Mouse (Mus musculus) thymus, adult 2 months (tissue): ENCODE measurements around the gene Cipc. TPM values are rescaled to one million over a fixed set of nuclear protein-coding genes. Genes with fewer than 3 reads are reported as not detected.

ENCODE experiments used
- DNase-seq: peaks from one replicate; pipeline ENCODE4 v3.0.0; 2021
- H3K27ac ChIP-seq: fragments of 200-500 bp; 2 replicates; pipeline ENCODE4 v1.5.1; 2012; ENCODE audit warnings: low read length, control low read depth; ENCODE audit not compliant: control insufficient read depth, insufficient read depth
- H3K27me3 ChIP-seq: fragments of 200-500 bp; 2 replicates; pipeline ENCODE4 v1.6.1; 2012; ENCODE audit warnings: mild to moderate bottlenecking, low read length, moderate library complexity, mixed read lengths; ENCODE audit not compliant: control insufficient read depth, insufficient read depth
- H3K36me3 ChIP-seq: fragments of 200-500 bp; 2 replicates; pipeline ENCODE4 v1.6.1; 2012; ENCODE audit warnings: mild to moderate bottlenecking, low read length, moderate library complexity; ENCODE audit not compliant: control insufficient read depth, insufficient read depth
- H3K4me1 ChIP-seq: fragments of 200-500 bp; replicated peaks from 2 replicates; pipeline ENCODE4 v1.6.1; 2012; ENCODE audit warnings: low read length; ENCODE audit not compliant: control insufficient read depth, insufficient read depth
- H3K4me3 ChIP-seq: fragments of 200-500 bp; 2 replicates; pipeline ENCODE4 v1.5.1; 2012; ENCODE audit warnings: mild to moderate bottlenecking, low read length, control low read depth, moderate library complexity; ENCODE audit not compliant: control insufficient read depth, insufficient read depth
- CTCF ChIP-seq: fragments of 200-500 bp; IDR thresholded peaks from 2 replicates; pipeline ENCODE4 v1.5.1; 2012; ENCODE audit warnings: mild to moderate bottlenecking, control low read depth, low read length, moderate library complexity, borderline replicate concordance; ENCODE audit not compliant: control insufficient read depth, poor library complexity, insufficient read depth; ENCODE audit errors: extremely low read depth
- POLR2A ChIP-seq: fragments of 200-500 bp; IDR thresholded peaks from 2 replicates; pipeline ENCODE4 v1.6.1; 2012; ENCODE audit warnings: mild to moderate bottlenecking, low read length, control low read depth, moderate library complexity; ENCODE audit not compliant: control insufficient read depth, poor library complexity, insufficient read depth; ENCODE audit errors: extremely low read depth
- WGBS: fragments of 180-500 bp; shearing (Covaris S2); methylation state at CpG from one replicate; pipeline ENCODE4 v1.1.7; 2018; 5-methylcytosine and 5-hydroxymethylcytosine counted together
- polyA plus RNA-seq: library from polyadenylated mRNA; depleted of rRNA; stranded (reverse); fragments of >200 nt; gene quantifications from 2 replicates; pipeline ENCODE4 v1.2.3, GENCODE M21; 2012

The Cipc gene
- polyA plus RNA-seq, 1 experiment = 43.8 TPM

DNA sequence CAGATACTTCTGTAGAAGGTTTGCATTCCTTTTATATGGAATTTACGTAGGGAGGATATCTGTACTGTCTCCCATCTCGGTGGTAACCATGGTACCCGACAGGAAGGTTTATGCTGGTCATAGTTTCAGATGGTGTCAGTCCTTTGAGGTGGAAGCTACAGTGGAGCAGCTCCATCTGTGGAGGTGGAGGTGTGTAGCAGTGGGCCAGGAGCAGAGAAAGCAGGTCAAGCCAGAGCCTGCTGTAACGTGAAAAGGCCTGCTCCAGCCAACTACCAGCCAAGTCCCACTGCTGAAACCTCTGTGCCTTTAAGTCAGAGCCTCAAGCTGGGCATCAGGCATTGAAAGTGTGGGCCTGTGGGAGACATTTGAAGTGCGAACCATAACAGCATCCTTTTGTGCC, 11.7 kb downstream of the Cipc start:
- WGBS = 95% methylated on average over 5 of the region's 5 CpGs
- H3K27me3 ChIP-seq = no peaks in the 10 kb centered on the region
- TF ChIP-seq CTCF = no peak
- TF ChIP-seq POLR2A = no peak
- no peak overlapping the region for H3K4me3 ChIP-seq
- no peak for DNase-seq
- H3K27ac ChIP-seq = no peak overlapping the region
- peaks cover 61% of the 10 kb centered on the region for H3K36me3 ChIP-seq
- H3K4me1 ChIP-seq = no peaks in the 10 kb centered on the region

- DNase-seq = no peak
- peaks cover 56% of the 10 kb centered on the region for H3K36me3 ChIP-seq
- TF ChIP-seq POLR2A (no peak), CTCF (no peak)
These were observed 12.8 kb downstream of the Cipc start for GRCm38 (mm10) chr12:86959661-86960060.

DNA sequence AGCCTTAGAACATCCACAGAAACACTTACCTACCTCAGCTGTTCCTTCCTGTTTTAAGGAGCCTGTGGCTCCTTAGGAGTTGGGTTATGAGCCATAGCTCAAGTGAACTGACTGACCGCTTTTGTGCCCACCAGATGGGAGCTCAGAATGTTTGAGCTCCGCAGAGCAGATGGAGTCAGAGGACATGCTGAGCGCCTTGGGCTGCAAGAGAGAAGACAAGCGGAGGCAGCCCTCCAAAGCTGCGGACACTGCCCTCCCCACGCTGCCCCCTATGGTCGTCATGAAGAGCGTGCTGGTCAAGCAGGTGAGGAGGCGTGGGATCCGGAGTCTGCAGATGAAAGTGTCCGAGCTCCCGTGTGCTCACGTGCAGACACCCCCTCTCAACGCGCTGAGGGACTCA, 13.3 kb downstream of the Cipc start:
- DNase-seq = no peak
- Histone ChIP-seq H3K4me1 (no peaks in the 10 kb centered on the region), H3K36me3 (peaks cover 53% of the 10 kb centered on the region), H3K27ac (no peak overlapping the region), H3K27me3 (no peaks in the 10 kb centered on the region), H3K4me3 (no peak overlapping the region)
- 97% methylated on average over 15 of the region's 15 CpGs for WGBS
- no peak for TF ChIP-seq POLR2A
- no peak for TF ChIP-seq CTCF

More at GRCm38 (mm10) chr12:86959661-86960060, 12.8 kb downstream of the Cipc start:
- H3K4me1 ChIP-seq = no peaks in the 10 kb centered on the region
- no peak overlapping the region for H3K27ac ChIP-seq
- no peaks in the 10 kb centered on the region for H3K27me3 ChIP-seq
- no peak overlapping the region for H3K4me3 ChIP-seq
- 96% methylated on average over 5 of the region's 5 CpGs for WGBS

GRCm38 (mm10) chr12:86960791-86961335, 14.0 kb downstream of the Cipc start:
- no peaks in the 10 kb centered on the region for H3K4me1 ChIP-seq
- no peak overlapping the region for H3K4me3 ChIP-seq
- no peaks in the 10 kb centered on the region for H3K27me3 ChIP-seq
- 98% methylated on average over 3 of the region's 3 CpGs for WGBS
- H3K27ac ChIP-seq = no peak overlapping the region
- peaks cover 46% of the 10 kb centered on the region for H3K36me3 ChIP-seq
- TF ChIP-seq CTCF (no peak), POLR2A (no peak)
- no peak for DNase-seq

DNA sequence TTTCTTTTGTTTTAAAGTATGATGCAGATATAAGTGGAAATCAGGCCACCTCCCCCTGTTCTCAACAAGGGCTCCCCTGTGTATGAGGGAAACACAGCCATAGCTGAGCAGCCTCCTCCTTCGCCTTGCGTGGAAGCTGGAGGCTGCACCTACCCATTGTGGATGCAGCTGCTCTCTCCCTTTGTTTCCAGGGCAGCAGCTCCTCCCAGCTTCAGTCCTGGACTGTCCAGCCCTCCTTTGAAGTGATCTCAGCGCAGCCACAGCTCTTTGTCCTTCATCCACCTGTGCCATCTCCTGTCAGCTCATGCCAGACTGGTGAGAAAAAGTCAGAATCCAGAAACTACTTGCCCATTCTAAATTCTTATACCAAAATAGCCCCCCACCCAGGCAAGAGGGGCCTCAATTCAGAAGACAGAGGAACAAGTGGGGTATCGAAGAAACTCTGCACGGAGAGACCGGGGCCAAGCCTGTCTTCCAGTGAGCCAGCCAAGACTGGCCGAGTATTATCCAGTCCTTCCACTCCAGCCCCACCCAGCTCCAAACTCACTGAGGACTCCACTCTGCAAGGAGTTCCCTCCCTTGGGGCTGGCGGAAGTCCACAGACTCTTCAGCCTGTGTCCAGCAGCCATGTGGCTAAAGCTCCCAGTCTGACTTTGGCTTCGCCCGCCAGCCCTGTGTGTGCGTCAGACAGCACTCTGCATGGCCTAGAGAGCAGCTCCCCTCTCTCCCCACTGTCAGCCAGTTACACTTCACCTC, 14.9 kb downstream of the Cipc start:
- no peak for TF ChIP-seq CTCF
- no peak for TF ChIP-seq POLR2A
- no peak overlapping the region for H3K4me3 ChIP-seq
- H3K36me3 ChIP-seq = peaks cover 39% of the 10 kb centered on the region
- no peak overlapping the region for H3K27ac ChIP-seq
- WGBS = 95% methylated on average over 11 of the region's 11 CpGs
- DNase-seq = no peak
- no peaks in the 10 kb centered on the region for H3K4me1 ChIP-seq
- H3K27me3 ChIP-seq = no peaks in the 10 kb centered on the region

DNA sequence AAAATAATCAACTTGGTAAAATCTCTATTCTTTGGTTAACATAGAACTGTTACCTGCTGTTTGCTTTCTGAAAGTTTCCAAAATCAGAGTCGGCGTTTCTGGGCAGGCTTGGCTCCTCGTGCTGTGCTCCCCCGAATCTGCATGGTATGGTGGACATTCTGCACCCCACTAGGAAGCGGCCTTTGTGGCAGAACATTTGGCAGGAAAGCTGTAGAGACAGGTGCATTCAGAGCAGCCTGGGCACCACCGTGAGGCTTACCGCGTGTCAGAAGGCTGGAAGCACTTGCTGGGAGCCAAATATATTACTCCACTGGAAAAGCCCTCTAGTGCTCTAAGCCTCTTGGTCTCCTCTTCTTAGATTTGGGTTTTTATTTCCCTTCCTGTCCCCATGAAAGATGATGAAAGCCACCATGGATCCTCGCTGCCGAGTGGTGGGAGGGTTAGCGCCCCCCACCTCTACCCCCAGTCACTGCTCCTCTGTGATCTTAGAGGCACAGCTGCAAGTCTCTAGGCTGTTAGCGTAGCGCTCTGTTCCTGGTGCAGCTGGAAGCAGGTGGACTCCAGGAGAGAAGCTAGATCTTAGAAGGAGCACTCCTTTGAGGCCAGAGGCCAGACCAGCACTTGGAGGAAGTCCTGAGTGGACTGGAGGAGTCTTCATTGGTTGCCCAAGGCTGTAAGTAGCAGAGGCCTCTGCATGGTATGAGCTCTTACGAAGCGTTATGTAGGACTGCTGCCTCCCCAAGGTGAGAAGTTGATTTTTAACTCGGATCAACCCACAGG, 17.6 kb downstream of the Cipc start:
- TF ChIP-seq CTCF (no peak), POLR2A (no peak)
- DNase-seq = no peak
- H3K4me1 ChIP-seq = no peaks in the 10 kb centered on the region
- H3K36me3 ChIP-seq = peaks cover 29% of the 10 kb centered on the region
- WGBS = 86% methylated on average over 16 of the region's 16 CpGs
- H3K27me3 ChIP-seq = no peaks in the 10 kb centered on the region
- H3K27ac ChIP-seq = no peak overlapping the region
- H3K4me3 ChIP-seq = no peak overlapping the region
